Mouse (Mus musculus) c-Kit-positive CD71-positive TER-119-negative erythroid progenitor cells, embryonic 14.5 days (primary cell): ENCODE results near the gene Nod1.

ENCODE experiments used
- DNase-seq: peaks from one replicate; pipeline ENCODE4 v3.0.0-alpha.2; 2013; ENCODE audit warnings: low read depth

The Nod1 gene

DNA sequence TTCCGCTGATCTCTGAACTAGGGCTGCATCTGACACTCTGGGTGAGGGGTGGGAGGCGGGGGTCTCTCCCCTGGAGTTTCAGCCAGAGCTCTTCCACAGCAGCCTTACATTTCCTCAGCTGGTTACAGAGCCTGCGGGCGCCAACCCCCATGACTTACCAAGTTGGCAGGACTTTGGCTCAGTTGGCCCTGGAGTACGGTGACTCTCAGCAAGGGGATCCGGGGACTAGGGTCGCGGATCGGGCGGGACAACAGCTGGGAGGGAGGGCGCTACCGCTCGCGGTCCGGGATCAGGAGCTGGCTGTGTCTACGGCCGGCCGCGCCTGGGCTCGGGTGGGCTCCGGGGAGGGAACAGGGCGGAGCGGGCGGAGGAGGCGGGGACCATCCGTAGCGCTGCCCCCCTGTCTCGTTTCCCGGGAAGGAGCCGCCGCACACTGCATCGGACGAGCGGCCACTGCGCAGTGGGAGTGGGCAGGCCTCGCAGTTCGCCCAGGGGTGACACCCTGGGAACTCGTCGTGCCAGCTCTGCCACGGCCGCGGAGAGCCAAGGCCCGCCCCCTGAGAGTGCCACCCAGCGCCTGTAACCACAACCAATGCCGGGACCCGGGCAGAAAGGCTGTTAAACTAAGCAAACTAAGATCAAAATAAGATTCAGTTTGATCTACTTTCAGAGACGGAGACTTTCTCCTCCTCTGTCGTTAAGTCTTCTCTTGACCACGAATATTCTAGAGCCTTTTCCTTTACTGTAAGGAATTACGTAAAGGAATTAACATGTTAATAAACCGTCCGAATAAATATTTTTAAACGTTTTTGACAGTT is at the start of gene Nod1:
Gene Nod1, minus strand, starts transcription at position 502 of the 818 bp plus-strand sequence.
- no peak for DNase-seq

DNA sequence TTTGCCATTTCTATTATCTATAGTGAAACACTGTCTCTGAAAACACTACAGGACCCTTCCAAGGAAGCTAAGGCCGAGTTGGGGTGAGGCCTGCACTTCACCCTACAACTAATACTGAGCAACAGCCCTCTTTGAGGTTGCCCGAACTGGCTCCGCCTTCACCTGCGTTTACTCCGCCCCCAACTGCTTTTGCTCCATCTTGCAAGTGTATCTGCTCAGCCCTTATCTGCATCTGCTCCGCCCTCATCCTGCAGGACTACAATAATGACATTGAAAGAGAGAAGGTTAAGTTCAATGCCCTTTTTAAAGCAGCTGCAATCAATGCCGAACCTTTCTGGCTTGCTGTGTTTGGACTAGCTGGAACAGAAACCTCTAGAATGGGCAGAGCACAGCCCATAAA is 49.4 kb upstream of the Nod1 start:
- no peak for DNase-seq

DNA sequence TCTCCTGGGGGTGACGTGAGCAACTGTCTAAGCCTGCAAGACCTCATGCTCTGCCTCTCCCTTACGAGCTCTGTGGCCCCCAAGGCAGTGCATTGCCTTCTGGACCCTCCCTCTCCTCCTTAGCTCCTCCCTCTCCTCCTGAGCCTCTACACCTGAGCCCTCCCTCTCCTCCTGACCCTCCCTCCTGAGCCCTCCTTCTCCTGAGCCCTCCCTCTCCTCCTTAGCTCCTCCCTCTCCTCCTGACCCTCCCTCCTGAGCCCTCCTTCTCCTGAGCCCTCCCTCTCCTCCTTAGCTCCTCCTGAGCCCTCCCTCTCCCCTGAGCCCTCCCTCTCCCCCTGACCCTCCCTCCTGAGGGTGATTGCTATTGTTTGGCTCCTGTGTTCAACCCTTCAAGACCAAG is 46.0 kb upstream of the Nod1 start:
- no peak for DNase-seq

DNA sequence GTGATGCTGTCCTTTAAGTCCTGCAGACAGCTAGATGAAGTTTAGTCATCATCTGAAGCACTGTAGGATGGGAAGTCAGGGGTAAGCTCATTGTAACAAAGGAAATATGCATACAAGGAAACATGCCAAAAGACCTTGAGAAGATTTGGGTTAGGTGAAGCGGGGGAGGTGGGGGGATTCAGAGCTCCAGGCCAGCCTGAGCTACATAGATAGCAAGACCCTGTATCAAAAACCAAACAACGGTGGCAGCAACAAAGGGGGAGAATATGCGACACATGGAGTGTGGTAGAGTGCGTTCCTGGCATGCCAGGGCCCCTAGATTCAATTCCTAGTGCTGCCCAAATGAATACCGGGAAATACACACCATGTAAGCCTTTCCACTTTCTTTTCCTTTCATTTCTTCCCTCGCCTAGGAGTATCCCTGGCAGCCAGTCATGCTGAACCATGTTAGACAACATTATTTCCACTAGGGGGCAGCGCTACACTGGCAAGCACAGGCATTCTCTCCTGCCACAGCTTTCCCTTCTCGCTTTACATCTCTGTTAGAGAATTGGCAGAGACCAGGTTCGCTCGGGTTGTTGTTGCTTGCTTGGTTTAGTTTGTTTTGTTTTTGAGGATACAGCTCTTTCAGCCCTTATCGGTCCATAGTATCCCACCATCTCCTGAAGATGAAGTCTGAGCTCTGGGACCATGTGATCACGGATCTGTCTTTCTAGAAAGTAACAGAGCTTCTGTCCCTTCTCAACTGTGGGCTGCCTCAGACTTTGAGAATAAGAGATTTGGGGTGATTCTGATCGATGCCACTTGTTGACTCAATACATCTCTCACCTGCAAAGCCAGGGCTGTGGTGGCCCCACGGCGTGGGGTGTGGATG is 44.5 kb upstream of the Nod1 start:
- peak; percentile 63 for DNase-seq

DNA sequence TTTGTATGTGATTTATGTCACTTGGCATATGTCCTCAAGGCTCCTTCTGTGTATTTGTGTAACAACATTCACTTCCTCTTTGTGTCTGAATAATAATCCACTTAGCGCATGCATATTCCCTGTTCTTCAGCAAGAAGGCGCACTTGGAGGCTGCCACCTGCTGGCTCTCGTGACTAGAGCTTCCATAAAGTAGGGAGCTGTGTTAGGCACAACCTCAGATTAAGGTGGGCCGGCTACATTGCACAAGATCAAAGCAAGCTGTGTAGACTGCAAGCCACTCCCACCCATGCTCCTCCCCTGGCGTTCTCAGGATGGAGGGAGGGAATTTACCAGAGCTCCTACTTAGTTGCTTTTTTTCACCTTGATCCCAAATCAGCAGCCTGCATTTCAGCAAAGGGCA is 43.8 kb upstream of the Nod1 start:
- DNase-seq, result no peak

DNA sequence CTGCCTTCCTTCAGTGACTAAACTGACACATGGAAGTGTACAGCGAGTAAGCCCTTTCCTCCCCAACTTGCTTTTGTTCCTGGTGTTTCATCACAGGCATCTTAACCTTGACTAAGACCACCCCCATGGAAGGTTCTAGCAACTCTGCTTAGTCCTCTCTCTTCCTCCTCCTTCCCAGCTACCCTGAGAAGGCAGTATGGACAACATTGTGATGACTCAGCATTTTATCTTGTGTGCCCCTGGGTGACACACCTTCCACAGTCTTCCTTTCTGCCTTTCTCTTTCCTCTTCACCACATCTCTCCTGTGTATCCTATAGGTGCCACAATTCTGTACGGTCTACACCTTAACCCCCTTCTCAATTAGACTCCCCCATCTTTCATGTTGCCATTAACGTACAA is 41.8 kb upstream of the Nod1 start:
- DNase-seq, result no peak

DNA sequence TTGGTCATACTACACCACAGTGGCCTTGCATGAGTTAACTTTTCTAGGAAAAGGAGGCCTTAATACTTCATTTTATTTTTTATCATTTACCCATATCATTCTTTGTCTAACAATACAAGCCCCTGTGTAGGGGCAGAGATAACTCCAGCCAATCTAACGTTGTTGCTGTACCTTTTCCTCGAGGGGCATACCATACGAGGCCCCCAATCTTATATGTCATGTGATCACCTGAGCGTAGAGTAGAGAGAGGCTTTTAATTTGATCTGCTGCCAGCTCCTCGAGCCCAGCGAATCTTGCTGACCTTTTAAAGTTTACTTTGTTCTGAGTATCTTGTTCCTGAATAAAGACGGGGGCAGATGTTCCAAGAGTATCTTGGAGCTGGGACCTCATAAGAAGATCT is 40.1 kb upstream of the Nod1 start:
- no peak for DNase-seq

DNA sequence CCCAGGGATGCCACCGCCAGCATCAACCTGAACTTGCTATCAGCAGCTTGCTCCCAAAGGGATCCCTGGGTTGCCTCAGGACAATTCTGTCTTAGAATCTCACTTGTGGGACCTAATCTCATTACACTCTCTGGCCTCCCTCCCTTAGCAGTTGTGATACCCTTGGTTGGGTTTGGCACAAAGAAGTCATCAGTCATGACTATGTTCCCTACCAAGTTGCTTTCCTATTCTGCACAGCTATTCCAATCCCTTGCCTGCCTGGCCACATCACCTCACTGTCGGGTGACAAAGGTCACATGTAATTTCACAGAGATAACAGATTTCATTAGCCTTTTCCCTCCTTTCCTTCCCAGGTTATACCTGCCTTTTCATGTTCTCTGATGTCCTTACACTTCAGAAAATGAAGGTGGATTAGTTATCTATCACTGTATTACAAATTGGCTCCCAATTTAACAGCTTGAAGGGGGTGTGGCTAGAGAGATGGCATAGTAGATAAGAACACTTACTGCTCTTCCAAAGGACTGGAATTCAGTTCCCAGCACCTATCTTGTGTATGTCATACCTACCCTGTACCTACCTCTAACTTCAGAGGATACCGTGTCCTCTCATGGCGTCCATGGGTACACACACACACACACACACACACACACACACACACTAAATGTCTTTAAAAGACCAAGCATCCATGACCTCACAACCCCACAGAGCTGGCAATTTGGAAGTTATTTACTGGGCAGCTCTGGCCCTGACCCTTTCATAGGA is 38.1 kb upstream of the Nod1 start:
- DNase-seq, result no peak

DNA sequence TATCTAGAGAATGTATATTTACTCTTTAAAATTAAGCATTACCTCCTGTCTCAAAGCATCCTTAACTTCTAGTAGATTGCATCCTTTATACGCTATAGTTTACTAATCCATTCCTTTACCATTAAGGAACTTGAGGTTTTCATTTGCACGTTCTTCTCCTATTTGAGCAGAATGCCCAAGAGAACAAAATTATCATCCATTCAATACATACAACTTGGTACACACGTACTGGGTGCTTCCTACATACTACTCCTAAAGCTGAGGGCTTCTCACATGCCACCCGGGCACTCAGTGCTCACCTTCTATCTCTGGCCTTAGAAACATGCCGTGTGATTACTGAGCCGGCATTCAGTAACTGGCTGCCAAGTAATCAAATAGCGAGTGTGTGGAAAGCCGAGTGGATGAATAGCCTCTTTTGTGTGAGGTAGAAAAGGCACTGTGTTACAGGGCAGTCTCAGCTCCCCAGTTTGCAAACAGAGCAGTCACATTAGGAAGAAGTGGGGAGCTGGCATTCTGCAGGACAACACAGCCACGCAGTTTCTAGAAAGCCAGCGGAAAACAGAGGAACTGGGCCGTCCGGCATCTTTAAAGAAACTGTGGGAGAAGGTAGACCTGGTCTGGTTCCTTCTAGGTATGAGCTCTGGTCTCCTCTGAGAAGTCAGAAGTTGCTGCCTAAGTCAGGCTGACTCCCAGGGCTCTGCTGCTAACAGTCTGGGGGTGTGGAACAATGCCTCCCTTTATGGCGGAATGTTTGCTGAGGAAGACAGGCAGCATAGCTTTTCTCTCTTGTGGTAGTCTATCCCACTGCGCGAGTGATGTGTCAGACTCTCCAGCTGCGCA is 37.2 kb upstream of the Nod1 start:
- DNase-seq, result no peak

DNA sequence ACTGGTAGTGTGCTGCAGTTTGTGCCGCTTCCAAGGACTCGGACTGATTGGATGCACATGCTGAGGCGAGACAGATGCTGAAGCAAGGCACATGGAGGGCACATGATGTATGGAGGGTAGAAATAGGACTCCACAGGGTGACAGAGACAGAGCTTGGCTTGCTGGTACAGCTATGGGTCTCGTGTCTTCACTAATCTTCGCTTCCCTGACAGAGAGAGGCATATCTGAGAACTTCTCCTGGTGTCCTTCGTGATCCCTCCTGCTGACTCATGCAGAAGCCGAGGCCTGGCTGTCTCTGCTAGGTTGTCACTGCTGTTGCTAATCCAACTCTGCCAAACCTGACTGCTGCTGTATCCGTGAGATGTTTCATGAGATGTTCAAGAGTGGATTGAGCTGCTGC is 36.0 kb upstream of the Nod1 start:
- DNase-seq, result no peak

DNA sequence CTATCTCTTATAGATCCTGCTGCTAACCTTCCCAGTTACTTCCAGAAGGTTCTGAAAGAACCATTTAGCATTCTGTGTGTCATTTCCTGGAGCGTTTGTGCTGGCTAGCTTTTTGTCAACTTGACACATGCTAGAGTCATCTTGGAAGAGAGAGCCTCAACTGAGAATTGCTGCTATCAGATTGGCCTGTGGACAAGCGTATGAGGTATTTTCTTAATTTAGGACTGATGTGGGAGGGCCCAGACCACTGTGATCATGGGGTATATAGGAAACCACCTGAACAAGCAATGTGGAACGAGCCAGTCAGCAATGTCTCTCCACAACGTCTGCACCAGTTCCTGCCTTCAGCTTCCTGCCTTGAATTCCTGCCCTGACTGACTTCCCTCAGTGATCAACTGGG is 31.1 kb upstream of the Nod1 start:
- no peak for DNase-seq

DNA sequence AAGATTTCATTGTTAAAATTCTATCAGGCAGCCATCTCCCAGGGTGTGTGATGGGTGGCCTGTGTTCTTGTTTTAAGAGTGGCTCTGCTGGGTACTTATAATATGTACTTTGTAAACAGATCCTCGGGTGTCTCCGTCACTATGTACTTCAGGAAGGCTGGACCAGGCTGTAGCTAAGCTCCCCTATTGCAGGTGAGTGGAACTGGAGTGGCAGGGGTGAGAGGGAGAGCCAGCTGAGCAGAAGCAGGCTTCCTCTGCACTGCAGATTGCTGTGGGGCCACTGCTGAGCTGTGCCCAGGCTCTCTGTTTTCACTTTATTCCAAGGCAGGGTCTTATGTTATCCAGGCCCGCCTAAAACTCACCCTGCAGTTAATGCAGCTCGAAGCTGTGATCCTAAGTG is 30.0 kb upstream of the Nod1 start:
- DNase-seq, result no peak

DNA sequence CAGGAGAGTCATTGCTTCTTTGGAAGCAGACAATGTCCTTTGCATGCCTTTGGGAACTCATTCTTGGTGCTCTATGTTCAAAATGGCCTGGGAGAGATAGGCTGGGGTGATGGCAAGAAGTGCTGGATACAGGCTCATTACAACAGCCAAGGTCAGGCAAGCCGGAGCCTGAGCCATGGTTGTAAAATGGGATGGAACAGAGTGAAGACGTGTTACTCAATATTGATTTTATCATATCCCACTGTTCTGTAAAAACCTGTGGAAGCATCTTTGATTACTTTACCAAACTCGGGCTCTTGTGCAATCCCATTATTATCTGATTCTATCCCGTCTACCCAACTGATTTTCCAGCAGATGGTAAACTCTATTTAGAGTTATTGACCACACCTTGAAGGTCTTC is 28.9 kb upstream of the Nod1 start:
- no peak for DNase-seq

DNA sequence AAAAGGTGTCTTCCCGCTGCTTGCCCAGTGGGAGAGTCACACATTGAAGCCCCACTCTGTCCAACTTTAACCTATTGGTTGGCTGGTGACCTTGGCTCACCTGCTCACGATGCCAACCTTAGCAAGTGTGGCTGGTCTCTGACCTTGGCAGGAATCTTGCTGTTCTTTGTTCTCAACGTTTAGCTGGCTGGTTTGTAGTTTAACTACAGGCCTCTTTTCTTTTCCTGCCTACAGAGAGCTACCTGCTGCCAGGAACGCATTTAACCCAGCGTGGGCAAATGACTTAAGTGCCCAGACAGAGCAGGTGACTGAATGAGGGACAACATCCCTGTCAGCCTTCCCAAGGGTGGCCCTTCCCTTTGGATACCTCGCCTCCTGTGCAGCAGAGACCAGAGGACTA is 25.3 kb upstream of the Nod1 start:
- DNase-seq, result no peak

DNA sequence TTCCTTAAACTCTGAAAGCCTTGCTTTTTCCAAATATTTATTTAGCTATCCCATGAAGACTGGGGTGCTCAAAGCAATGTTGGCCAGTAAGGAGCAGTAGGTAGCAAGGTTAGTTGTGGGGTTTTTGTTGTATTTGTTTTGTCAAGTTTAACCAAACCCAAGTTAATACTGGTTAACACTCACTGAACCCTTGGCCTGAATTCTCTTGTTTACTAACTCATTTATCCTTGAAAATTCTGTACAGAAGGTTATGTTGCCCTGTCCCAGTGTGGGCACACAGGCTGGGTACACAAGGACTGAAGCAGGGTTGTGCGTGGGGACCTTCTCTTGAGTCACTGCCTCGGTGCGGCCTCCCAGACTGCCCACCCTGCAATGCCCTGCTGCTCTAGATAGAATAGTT is 23.9 kb upstream of the Nod1 start:
- DNase-seq, result no peak

DNA sequence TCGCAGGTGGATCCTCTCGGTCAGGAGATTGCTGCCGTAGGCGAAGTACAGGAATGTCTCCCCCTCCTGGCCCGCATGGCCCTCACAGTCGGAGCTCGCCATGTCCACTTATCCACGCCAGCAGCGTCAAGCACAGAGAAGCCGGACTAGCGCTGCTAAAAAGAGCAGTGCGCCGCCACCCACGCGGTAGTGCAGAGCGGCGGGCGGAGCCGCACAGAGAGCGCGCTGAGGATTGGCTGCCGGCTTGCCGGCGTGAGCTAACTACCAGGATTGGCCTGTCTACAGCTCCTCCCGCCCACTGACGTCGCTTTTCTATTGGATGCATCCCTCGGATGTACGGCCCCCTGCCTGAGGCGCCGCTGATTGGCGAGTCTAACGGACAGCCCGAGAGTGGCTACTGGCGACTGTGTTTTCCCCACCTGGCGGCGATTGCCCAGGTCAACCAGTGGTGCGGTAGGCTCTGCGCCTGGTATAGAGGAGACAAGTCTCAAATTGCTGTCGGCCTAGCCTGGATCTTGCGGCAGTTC is 20.4 kb upstream of the Nod1 start, which contains the start of gene Ggct:
Gene Ggct, minus strand, starts transcription at position 217 of the 527 bp plus-strand sequence.
- peak; percentile 91 for DNase-seq

DNA sequence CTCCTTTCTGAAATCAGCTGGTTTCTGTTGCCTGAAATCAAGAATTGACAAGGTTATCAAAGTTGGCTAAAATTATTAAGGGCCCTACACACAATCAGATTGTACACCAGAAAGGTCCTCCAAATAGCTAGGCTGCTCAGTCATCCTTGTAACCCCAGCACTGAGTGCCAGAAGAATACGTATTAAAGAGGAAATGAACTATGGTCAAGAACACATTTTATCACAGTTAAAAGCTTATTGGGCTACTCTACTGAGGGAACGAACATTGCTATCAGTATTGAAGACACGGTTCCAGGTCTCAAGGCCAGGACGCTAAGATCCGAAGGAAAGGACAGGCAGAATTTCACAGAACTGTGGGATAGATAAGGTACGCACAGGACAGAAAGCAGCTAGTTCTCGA is 19.7 kb upstream of the Nod1 start:
- DNase-seq, result no peak

DNA sequence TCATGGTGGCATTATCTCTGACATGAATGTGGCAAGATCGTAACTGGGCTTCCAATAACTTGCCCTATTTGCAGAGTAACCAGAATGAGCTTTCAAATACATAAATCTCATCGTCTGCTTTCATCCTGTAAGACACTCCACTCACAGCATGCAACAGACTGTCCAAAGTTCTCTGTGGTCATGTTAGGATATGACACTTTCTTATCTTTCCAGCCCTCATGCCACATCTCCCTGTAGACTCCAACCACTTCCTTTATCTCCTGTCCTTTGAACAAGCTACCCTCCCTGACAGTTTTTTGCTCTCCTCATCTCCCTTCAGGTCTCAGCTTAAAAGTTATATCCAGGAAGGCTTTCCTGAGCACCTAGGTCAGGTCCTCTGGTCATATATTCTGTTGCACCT is 18.8 kb upstream of the Nod1 start:
- DNase-seq, result no peak

DNA sequence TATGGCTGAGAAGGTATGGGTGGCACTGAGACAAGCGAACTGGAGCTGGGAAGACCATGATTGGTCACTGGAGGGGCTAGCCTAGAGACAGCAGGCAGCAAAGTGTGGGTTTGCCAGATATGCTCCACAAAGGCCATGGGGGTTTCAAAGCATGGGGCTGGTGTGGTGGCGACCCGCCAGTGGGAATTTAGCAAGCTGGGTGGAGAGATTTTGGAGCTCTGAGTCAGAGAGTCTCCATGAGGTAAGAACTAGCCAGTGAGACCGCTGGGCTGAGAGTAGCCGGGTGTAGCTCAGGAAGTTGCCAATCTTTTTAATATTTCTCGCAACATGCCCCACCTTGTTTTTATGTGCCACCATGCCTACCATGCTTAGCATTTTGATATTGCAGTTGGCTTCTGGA is 15.7 kb upstream of the Nod1 start:
- DNase-seq, result no peak

DNA sequence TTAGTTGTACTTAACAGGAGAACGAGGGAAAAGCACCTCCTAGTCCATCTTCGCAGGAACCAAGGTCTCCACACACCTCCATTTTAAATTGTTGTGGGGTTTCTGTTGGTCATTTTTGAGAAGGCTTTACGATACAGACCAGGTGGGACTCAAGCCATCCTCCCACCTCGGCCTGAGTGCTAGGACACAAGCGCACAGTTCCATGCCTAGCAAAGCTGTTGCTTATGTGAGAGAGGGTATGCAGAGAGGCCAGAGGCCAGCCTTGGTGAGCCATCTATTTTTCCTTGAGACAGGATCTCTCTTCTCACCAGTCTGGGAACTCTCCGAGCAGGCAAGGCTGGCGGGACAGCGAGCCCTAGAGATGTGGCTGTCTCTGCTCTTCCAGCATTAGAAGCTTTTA is 11.7 kb upstream of the Nod1 start:
- DNase-seq, result no peak

DNA sequence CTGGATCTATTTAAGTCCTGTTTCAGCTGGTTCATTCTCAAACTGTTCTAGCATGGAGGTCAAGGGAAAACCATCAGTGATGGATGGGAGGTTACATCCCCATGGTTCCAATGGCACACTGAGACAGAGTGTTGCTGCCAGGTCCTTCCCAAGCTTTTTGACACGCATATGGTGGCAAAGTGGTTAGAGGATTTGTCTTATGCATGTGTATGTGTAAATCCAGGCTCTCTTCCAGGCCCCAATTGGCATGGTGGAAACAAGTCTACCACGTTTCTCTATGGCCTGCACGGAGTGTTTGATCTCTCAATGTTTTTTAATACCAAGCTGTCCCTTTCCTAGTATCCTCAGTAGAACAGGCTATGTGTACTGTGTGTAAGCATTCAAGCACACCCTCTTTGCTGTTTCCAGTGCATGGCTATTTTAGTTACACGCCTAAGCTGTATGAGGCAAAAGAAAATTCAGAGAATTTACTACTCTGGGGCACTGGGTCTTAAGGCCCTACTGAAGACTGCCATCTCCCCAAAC is 11.2 kb upstream of the Nod1 start:
- no peak for DNase-seq
